ENCODE assay signal across 24 mouse cellular contexts in the genomic region with DNA sequence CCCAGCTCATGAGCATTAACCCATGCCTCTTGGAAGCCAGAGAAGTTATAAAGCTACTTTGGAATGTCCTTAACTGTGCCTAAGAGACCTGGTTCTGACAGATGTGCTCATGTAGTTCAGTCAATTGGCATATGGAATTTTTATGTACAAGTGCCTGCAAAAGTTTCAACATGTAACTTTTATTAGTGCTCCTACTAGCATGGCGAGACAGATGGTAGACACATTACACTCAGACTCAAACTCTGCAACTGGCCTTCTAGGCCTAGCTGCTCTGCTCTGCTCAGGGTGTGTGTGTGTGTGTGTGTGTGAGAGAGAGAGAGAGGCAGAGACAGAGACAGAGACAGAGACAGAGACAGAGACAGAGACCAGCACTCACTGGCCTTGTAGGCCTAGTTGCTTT. TPM values are rescaled to one million over a fixed set of nuclear protein-coding genes. Genes with fewer than 3 reads are reported as not detected.
"Had no signal": no experiment of that assay in that cellular context is flagged by ENCODE, and none has a peak within 500 bp of the region (broad histone marks: within the 10 kb centered on the region; RNA-seq: fewer than 3 reads in every experiment).

No protein-coding gene starts in this region.

- H3K27me3 ChIP-seq: lung, embryonic 15.5 days; neural tube, embryonic 13.5 days; stomach, embryonic 15.5 days had no signal

- DNase-seq: liver, postnatal 0 days; lung, adult 2 months; lung, postnatal 14 days; lung, postnatal 36 days; right cerebral cortex, postnatal 14 days; thymus, adult 2 months; thymus, postnatal 25 days; thymus, postnatal 4 days had no signal

- H3K27ac ChIP-seq: lung, embryonic 15.5 days; macrophage; midbrain, embryonic 13.5 days; neural tube, embryonic 13.5 days; neural tube, embryonic 15.5 days; stomach, embryonic 15.5 days; stomach, postnatal 0 days had no signal

- H3K36me3 ChIP-seq: lung, embryonic 15.5 days; midbrain, embryonic 13.5 days; neural tube, embryonic 13.5 days; neural tube, embryonic 15.5 days; stomach, embryonic 15.5 days had no signal

- ATAC-seq: liver, postnatal 0 days; lung, postnatal 0 days; midbrain, embryonic 13.5 days; midbrain, embryonic 16.5 days had no signal

- H3K9me3 ChIP-seq: lung, embryonic 15.5 days; midbrain, embryonic 13.5 days; neural tube, embryonic 13.5 days; neural tube, embryonic 15.5 days; stomach, embryonic 15.5 days had no signal

- H3K9ac ChIP-seq: liver, postnatal 0 days; lung, embryonic 15.5 days; midbrain, embryonic 13.5 days; neural tube, embryonic 13.5 days; neural tube, embryonic 15.5 days; stomach, embryonic 15.5 days had no signal

- H3K4me2 ChIP-seq: lung, embryonic 15.5 days; midbrain, embryonic 11.5 days; midbrain, embryonic 13.5 days; neural tube, embryonic 13.5 days; neural tube, embryonic 15.5 days; stomach, embryonic 15.5 days had no signal

- H3K4me3 ChIP-seq: lung, embryonic 15.5 days; megakaryocyte, embryonic 14.5 days; midbrain, embryonic 13.5 days; myocyte; neural tube, embryonic 13.5 days; neural tube, embryonic 15.5 days; stomach, embryonic 15.5 days had no signal

- H3K4me1 ChIP-seq: lung, embryonic 15.5 days; megakaryocyte, embryonic 14.5 days; midbrain, embryonic 13.5 days; neural tube, embryonic 13.5 days; neural tube, embryonic 15.5 days; stomach, embryonic 15.5 days had no signal

RNA-seq across cellular contexts. Expression of a gene that starts 17.8 kb away (rescaled TPM):
- polyA plus RNA-seq: liver, postnatal 0 days; macrophage; spleen, adult 2 months; stomach, embryonic 15.5 days; stomach, postnatal 0 days; testis, adult 2 months; urinary bladder, adult 2 months had no signal

RNA-seq across cellular contexts. Expression of a gene that starts 56.5 kb away (rescaled TPM):
- polyA plus RNA-seq: liver, postnatal 0 days; lung, adult 2 months; lung, embryonic 15.5 days; lung, postnatal 0 days; macrophage; midbrain, embryonic 11.5 days; midbrain, embryonic 13.5 days; midbrain, embryonic 16.5 days; myocyte; neural tube, embryonic 11.5 days; neural tube, embryonic 13.5 days; neural tube, embryonic 15.5 days; spleen, adult 2 months; stomach, embryonic 15.5 days; stomach, postnatal 0 days; urinary bladder, adult 2 months had no signal
